Mouse (Mus musculus) myocyte (in vitro differentiated cells): ENCODE measurements around the gene Hpca. TPM values are rescaled to one million over a fixed set of nuclear protein-coding genes. Genes with fewer than 3 reads are reported as not detected.
A peak's percentile ranks its signal among the peaks of the same experiment; 100 is the strongest.

Source experiments
- H3K27me3 ChIP-seq: one replicate; pipeline ENCODE4 v1.6.1; 2011; ENCODE audit not compliant: control insufficient read depth, insufficient read depth, insufficient read length
- H3K36me3 ChIP-seq: one replicate; pipeline ENCODE4 v1.6.1; 2011; ENCODE audit not compliant: control insufficient read depth, insufficient read depth
- H3K4me2 ChIP-seq: one replicate; pipeline ENCODE4 v1.6.1; 2011; ENCODE audit warnings: low read depth, control low read depth
- H3K4me3 ChIP-seq: one replicate; pipeline ENCODE4 v1.5.1; 2011; ENCODE audit warnings: mild to moderate bottlenecking, control low read depth, moderate library complexity
- H3K79me2 ChIP-seq: one replicate; pipeline ENCODE4 v1.6.1; 2011; ENCODE audit not compliant: control insufficient read depth, insufficient read depth
- H3ac ChIP-seq: one replicate; pipeline ENCODE4 v1.6.1; 2011; ENCODE audit not compliant: control insufficient read depth, insufficient read length
- CEBPB ChIP-seq: IDR thresholded peaks from 2 replicates; pipeline ENCODE4 v1.6.1; 2011; ENCODE audit warnings: mild to moderate bottlenecking, moderate library complexity; ENCODE audit not compliant: poor library complexity, insufficient read depth, severe bottlenecking
- E2F4 ChIP-seq: IDR thresholded peaks from one replicate; pipeline ENCODE4 v1.6.1; 2011; ENCODE audit warnings: mild to moderate bottlenecking, control low read depth, moderate library complexity; ENCODE audit not compliant: insufficient read depth
- MAX ChIP-seq: IDR thresholded peaks from one replicate; pipeline ENCODE4 v1.6.1; 2011; ENCODE audit warnings: low read depth, mild to moderate bottlenecking, control low read depth
- MYOD1 ChIP-seq, 3 experiments: IDR thresholded peaks; one replicate each; pipeline ENCODE4 v1.6.1; 2011; ENCODE audit warnings: control low read depth in 2 of 3, low read depth in 2 of 3, mild to moderate bottlenecking in 2 of 3, moderate library complexity in 1 of 3; ENCODE audit not compliant: insufficient read length in 2 of 3, control insufficient read depth in 1 of 3
- MYOG ChIP-seq, 3 experiments: IDR thresholded peaks; one replicate each; pipeline ENCODE4 v1.6.1; 2011; ENCODE audit warnings: control low read depth in 2 of 3, low read depth in 2 of 3, mild to moderate bottlenecking in 2 of 3; ENCODE audit not compliant: insufficient read length in 2 of 3, control insufficient read depth in 1 of 3, insufficient read depth in 1 of 3
- POLR2A ChIP-seq: IDR thresholded peaks from one replicate; pipeline ENCODE4 v1.6.1; 2011; ENCODE audit warnings: low read depth, mild to moderate bottlenecking, control low read depth, moderate library complexity; ENCODE audit not compliant: insufficient read length
- POLR2AphosphoS2 ChIP-seq: IDR thresholded peaks from one replicate; pipeline ENCODE4 v1.6.1; 2011; ENCODE audit warnings: low read depth, control low read depth; ENCODE audit not compliant: insufficient read length
- REST ChIP-seq: IDR thresholded peaks from one replicate; pipeline ENCODE4 v1.6.1; 2011; ENCODE audit warnings: mild to moderate bottlenecking, control low read depth, moderate library complexity; ENCODE audit not compliant: insufficient read depth, insufficient read length
- SRF ChIP-seq: IDR thresholded peaks from one replicate; pipeline ENCODE4 v1.6.1; 2011; ENCODE audit warnings: low read depth; ENCODE audit not compliant: control insufficient read depth, insufficient read length
- TCF12 ChIP-seq: IDR thresholded peaks from one replicate; pipeline ENCODE4 v1.6.1; 2011; ENCODE audit warnings: mild to moderate bottlenecking, control low read depth; ENCODE audit not compliant: poor library complexity, insufficient read depth, severe bottlenecking
- TCF3 ChIP-seq: IDR thresholded peaks from one replicate; pipeline ENCODE4 v1.6.1; 2011; ENCODE audit warnings: low read depth, control low read depth; ENCODE audit not compliant: insufficient read length
- USF1 ChIP-seq: IDR thresholded peaks from one replicate; pipeline ENCODE4 v1.6.1; 2011; ENCODE audit warnings: low read depth, mild to moderate bottlenecking, control low read depth, moderate library complexity
- polyA plus RNA-seq: library from polyadenylated mRNA; unstranded; fragments of >200 nt; fragmentation: generic; extraction: Trizol; gene quantifications from one replicate; pipeline ENCODE4 v1.2.1, GENCODE M21; 2012; ENCODE audit warnings: missing spikeins

Gene Hpca
- polyA plus RNA-seq, 1 experiment: 0.12 TPM

DNA sequence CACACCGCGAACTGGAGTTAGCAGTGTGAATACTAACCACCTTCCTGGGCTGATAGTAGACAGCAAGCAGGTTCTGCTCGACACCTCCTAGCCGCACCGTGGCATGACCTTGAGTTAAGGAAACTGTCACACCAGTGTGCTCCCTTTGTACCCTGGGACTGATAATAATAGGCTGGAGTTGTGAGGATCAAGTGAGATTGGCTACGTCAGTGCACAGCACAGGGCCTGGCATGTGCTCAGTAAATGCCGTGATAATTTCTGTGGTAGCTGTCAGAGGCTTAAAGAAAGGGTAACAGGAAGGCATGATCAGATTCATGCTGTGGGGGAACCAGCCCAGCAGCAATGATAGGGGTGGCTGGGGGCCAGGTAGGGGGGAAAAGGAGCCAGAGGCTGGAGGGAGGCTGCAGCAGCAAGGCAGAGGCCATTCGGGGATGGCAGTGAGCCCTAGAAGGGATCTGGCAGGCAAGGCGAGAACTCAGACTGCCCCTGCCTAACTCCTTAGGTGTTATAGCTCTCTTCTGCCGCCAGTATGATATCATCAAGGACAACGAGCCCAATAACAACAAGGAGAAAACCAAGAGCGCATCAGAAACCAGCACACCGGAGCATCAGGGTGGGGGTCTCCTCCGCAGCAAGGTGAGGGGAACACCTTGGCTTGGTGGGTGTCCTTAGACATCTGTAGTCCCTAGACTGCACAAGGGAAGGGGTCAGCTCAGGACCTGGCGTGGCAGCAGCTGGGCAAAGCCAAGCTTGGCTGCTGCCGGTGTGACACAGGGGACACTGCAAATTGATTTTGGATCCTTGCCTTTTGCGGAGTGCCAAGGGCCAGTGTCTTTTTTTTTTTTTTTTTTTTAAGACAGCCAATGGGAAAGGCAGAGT, 20.0 kb upstream of the Hpca start:
- no peaks in the 10 kb centered on the region for H3K36me3 ChIP-seq
- peak in 1 of 3 experiments; percentile 16 for TF ChIP-seq MYOD1 (IDR thresholded peaks at IDR 0.05; ENCODE audit: control insufficient read depth in 1 of 3, insufficient read length in 2 of 3, low read depth in 2 of 3)
- no peak for TF ChIP-seq REST
- TF ChIP-seq MYOG (IDR thresholded peaks at IDR 0.05; ENCODE audit: control insufficient read depth in 1 of 3, insufficient read depth in 1 of 3, insufficient read length in 2 of 3, low read depth in 2 of 3): peak in 1 of 3 experiments; percentile 21
- no peak overlapping the region for H3K4me2 ChIP-seq
- H3K79me2 ChIP-seq: no peaks in the 10 kb centered on the region
- peaks cover 4% of the 10 kb centered on the region for H3K27me3 ChIP-seq
- no peak overlapping the region for H3K4me3 ChIP-seq
- no peak overlapping the region for H3ac ChIP-seq

DNA sequence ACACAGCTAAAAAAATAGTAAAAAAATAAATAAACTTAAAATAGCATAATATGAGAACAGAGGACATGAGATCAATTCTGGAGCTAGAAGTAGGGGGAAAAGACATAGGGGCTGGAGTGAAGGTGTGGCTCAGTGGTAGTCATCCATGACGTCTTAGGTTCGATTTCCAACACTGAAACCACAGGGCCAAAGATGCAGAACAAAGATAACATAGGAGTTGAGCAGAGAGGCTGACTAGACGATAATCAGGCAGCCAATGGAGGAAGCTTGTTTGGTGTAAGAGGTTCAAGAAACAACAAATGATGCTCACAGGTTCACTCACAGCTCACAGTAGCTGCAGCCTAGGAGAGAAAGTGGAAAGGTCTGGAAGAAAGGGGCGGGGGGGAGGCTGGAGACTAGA, 19.0 kb upstream of the Hpca start:
- Histone ChIP-seq H3K4me3 (no peak overlapping the region), H3K36me3 (no peaks in the 10 kb centered on the region), H3K79me2 (no peaks in the 10 kb centered on the region), H3ac (no peak overlapping the region), H3K4me2 (no peak overlapping the region), H3K27me3 (peaks cover 9% of the 10 kb centered on the region)
- TF ChIP-seq MYOD1 (IDR thresholded peaks at IDR 0.05; ENCODE audit: control insufficient read depth in 1 of 3, insufficient read length in 2 of 3, low read depth in 2 of 3) (no peak), SRF (no peak), USF1 (no peak), MAX (no peak), REST (no peak), CEBPB (no peak), POLR2AphosphoS2 (no peak), POLR2A (no peak), MYOG (IDR thresholded peaks at IDR 0.05; ENCODE audit: control insufficient read depth in 1 of 3, insufficient read depth in 1 of 3, insufficient read length in 2 of 3, low read depth in 2 of 3) (no peak), TCF3 (no peak), TCF12 (no peak), E2F4 (no peak)

DNA sequence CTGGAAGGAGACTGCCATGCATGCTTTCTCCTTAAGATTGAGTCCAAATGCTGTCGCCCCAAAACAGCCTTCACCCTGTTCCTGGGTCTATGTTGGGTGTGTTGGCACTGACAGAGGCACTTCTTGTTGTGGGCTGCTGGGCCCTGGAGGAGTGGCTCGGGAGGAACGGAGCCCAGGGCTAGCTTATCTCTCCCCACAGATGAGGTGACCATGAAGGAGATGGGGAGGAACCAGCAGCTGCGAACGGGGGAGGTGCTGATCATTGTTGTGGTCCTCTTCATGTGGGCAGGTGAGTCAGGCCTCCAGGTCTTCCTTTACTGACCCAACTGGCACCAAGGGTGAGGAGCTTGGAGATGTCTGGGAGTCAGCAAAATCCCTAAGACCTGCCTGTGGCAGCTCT, 17.8 kb upstream of the Hpca start:
- peaks cover 9% of the 10 kb centered on the region for H3K27me3 ChIP-seq
- H3K4me3 ChIP-seq: no peak overlapping the region
- no peaks in the 10 kb centered on the region for H3K79me2 ChIP-seq
- H3ac ChIP-seq: no peak overlapping the region
- H3K36me3 ChIP-seq: no peaks in the 10 kb centered on the region
- TF ChIP-seq E2F4 (no peak), MYOG (IDR thresholded peaks at IDR 0.05; ENCODE audit: control insufficient read depth in 1 of 3, insufficient read depth in 1 of 3, insufficient read length in 2 of 3, low read depth in 2 of 3) (peak in 2 of 3 experiments; percentile 66 to 93), TCF12 (no peak), MAX (no peak), SRF (no peak), POLR2A (no peak), POLR2AphosphoS2 (no peak), REST (no peak), MYOD1 (IDR thresholded peaks at IDR 0.05; ENCODE audit: control insufficient read depth in 1 of 3, insufficient read length in 2 of 3, low read depth in 2 of 3) (peak in 2 of 3 experiments; percentile 70 to 94), TCF3 (peak; percentile 45)
- H3K4me2 ChIP-seq: no peak overlapping the region

DNA sequence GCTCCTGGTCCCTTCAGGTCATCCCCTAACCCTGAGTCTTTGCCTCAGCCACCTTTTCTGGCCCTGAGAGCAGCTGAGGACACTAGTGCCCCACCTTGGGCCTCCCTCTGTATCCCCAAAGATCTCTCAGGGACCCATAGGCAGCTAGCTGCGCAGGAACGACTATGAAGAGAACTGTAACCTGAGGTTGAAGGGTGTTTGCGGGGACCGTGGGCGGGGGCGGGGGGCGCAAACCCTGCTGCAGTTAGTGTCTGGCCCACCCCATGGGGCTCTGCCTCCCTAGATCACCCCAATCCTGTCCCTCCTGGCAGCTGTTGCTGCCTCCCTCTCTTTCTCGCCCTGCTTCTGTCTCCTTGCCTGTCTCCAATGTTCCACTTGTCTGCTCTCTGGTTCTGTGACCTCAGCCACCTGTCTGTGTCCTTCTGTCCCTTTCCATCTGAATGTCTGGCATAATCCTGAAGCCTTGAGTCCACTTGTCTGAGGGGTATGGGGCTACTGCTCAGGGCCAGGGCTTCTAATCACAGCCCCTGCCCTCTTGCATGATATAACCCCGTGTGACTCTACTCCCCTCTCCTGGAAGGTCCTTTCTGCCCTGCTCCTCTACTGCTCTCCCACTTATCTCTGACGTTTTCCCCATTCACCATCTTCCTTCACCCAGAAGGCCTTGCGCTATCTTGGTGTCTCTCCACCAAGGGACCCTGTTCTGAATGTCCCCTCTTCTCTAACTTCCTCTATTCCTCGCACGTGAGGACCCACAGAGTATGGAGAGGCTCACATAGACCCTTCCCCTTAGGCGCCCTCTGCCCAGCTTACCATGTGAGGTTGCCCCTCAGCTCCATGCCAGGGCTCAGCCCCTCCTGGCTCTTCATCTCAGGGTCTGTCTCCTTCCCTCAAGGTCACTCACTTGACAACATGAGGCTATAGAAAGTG, 15.8 kb upstream of the Hpca start:
- Histone ChIP-seq H3K4me3 (peak overlapping the region; percentile 16), H3K27me3 (peaks cover 9% of the 10 kb centered on the region)

More for the DNA sequence above, 15.8 kb upstream of the Hpca start:
- no peaks in the 10 kb centered on the region for H3K36me3 ChIP-seq
- H3K79me2 ChIP-seq: no peaks in the 10 kb centered on the region
- TF ChIP-seq POLR2AphosphoS2: peak; percentile 9
- TF ChIP-seq MYOD1 (IDR thresholded peaks at IDR 0.05; ENCODE audit: control insufficient read depth in 1 of 3, insufficient read length in 2 of 3, low read depth in 2 of 3): peak; percentile 31 to 91 (median 87)
- no peak for TF ChIP-seq MAX
- peak; percentile 14 for TF ChIP-seq POLR2A
- TF ChIP-seq MYOG (IDR thresholded peaks at IDR 0.05; ENCODE audit: control insufficient read depth in 1 of 3, insufficient read depth in 1 of 3, insufficient read length in 2 of 3, low read depth in 2 of 3): peak in 2 of 3 experiments; percentile 65 to 86
- TF ChIP-seq USF1: no peak
- peak; percentile 57 for TF ChIP-seq TCF12
- H3ac ChIP-seq: peak overlapping the region; percentile 42
- H3K4me2 ChIP-seq: peak overlapping the region; percentile 56
